Mouse (Mus musculus): ENCODE data around the gene Mymk. TPM values are rescaled to one million over a fixed set of nuclear protein-coding genes. Genes with fewer than 3 reads are reported as not detected.

Mymk gene
- 0.12 and 0.22 TPM in 2 replicates for polyA plus RNA-seq (2015; fragmentation: Nextera tagmentation; extraction: Ambion mirVana)

DNA sequence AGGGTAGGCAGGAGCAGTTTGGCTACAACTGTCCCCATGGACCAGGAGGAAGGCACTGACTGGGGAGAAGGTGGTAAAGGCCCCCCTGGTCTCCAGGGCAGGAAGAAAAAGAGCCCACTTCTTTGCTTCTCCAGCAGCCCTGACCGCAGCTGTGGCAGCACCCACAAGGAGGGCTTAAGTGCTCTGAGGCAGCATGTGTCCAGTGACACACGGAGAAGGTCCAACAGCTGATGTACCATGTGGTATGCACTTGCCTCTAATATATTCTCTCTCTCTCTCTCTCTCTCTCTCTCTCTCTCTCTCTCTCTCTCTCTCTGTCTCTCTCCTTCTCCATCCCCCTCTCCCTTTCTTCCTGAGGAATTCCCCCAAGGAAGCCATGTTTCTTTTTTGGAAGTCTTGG lies at the start of gene Mymk:
TSS of gene Mymk (minus strand) at position 202 of the 400 bp plus-strand sequence.
- Histone ChIP-seq H3K27ac (ENCODE audit: low read length) (no peak within 1 kb of the TSS), H3K9ac (ENCODE audit: low read depth, low read length) (no peak within 1 kb of the TSS), H3K9me3 (ENCODE audit: control insufficient read depth, low read length) (no peaks in the 10 kb centered on the region), H3K4me1 (ENCODE audit: control insufficient read depth, insufficient read depth, low read length) (peaks cover 9% of the 10 kb centered on the region), H3K4me3 (ENCODE audit: low read length) (no peak within 1 kb of the TSS), H3K4me2 (ENCODE audit: low read depth, low read length) (no peak within 1 kb of the TSS), H3K27me3 (replicated peaks; ENCODE audit: control insufficient read depth, insufficient read depth, low read length) (no peaks in the 10 kb centered on the region), H3K36me3 (ENCODE audit: control insufficient read depth, insufficient read depth, low read length) (no peaks in the 10 kb centered on the region)
- WGBS = 76% methylated on average over 2 of the region's 2 CpGs
- ATAC-seq = no peak

DNA sequence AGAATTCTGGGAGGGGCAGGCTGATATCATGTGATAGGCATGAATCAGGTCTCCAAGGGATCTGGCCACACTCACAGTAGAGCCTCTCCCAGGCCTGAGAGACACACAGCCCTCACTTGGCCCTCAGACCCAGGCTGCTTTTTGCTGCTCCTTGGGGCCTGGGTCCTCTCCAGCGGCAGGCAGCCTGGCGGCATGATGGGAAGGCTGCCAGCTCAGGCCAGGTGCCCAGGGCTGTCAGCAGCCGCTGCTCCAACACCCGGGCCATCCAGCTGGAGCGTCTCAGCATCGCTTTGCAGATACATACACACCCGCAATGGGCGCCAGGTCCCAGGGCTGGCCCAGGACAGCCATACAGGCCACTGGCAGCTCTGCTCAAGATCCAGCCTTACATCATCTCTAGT lies 48.3 kb upstream of the Mymk start:
- H3K9ac ChIP-seq (ENCODE audit: low read depth, low read length) = 0 out of 2 replicates have a peak overlapping the region, but pooled peaks have one; percentile 19
- H3K4me2 ChIP-seq (ENCODE audit: low read depth, low read length) = no peak overlapping the region
- H3K36me3 ChIP-seq (ENCODE audit: control insufficient read depth, insufficient read depth, low read length) = no peaks in the 10 kb centered on the region
- H3K27ac ChIP-seq (ENCODE audit: low read length) = no peak overlapping the region
- no peaks in the 10 kb centered on the region for H3K27me3 ChIP-seq (replicated peaks; ENCODE audit: control insufficient read depth, insufficient read depth, low read length)
- H3K4me1 ChIP-seq (ENCODE audit: control insufficient read depth, insufficient read depth, low read length) = peaks cover 10% of the 10 kb centered on the region
- H3K4me3 ChIP-seq (ENCODE audit: low read length) = no peak overlapping the region
- WGBS = 48% methylated on average over 8 of the region's 8 CpGs
- H3K9me3 ChIP-seq (ENCODE audit: control insufficient read depth, low read length) = no peaks in the 10 kb centered on the region
- ATAC-seq = no peak

DNA sequence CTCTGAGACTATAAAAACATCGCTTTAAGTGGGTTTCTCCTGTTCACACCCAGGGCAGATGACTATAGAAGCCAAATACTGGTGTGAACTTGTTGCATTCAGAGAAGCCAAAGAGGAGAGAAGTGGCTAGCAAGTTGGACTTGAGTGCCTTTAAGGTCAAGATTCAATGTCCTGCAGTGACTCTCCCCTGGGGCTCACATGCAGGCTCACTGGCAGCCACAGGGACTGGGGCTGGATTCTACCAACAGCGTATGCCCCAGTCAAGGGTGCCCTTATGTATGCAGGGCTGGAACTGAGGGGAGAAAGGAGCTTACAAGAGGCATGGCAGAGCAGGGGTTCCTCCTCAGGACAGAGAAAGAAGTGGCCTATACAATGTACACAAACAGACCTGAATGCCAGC lies 47.8 kb upstream of the Mymk start:
- no peak overlapping the region for H3K27ac ChIP-seq (ENCODE audit: low read length)
- H3K36me3 ChIP-seq (ENCODE audit: control insufficient read depth, insufficient read depth, low read length) = no peaks in the 10 kb centered on the region
- no peak overlapping the region for H3K4me2 ChIP-seq (ENCODE audit: low read depth, low read length)
- no peak for ATAC-seq
- H3K27me3 ChIP-seq (replicated peaks; ENCODE audit: control insufficient read depth, insufficient read depth, low read length) = no peaks in the 10 kb centered on the region
- no peak overlapping the region for H3K4me3 ChIP-seq (ENCODE audit: low read length)
- H3K4me1 ChIP-seq (ENCODE audit: control insufficient read depth, insufficient read depth, low read length) = peaks cover 10% of the 10 kb centered on the region
- H3K9me3 ChIP-seq (ENCODE audit: control insufficient read depth, low read length) = no peaks in the 10 kb centered on the region
- WGBS = 90% methylated on average over 2 of the region's 2 CpGs
- H3K9ac ChIP-seq (ENCODE audit: low read depth, low read length) = no peak overlapping the region

DNA sequence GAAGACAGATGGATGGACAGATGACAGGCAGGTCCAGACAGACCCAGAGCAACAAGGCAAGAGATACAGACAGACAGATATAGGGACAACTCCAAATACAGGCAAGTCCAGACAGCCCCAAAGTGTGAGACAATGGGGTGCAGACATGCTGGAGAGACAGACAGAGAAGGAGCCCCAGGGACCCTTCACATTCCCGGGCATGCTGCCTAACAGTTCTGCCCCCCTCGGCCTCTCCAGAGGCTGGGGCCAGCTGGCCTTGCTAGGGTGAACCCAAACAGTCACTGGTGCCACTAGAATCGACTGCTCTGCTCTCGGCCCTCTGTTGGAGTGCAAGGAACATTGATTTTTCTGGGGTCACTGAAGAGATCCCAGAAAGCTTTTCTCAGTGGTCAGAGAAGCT lies 46.5 kb upstream of the Mymk start:
- peaks cover 10% of the 10 kb centered on the region for H3K4me1 ChIP-seq (ENCODE audit: control insufficient read depth, insufficient read depth, low read length)
- no peak overlapping the region for H3K27ac ChIP-seq (ENCODE audit: low read length)
- no peak overlapping the region for H3K4me3 ChIP-seq (ENCODE audit: low read length)
- no peak overlapping the region for H3K4me2 ChIP-seq (ENCODE audit: low read depth, low read length)
- no peaks in the 10 kb centered on the region for H3K9me3 ChIP-seq (ENCODE audit: control insufficient read depth, low read length)
- no peaks in the 10 kb centered on the region for H3K36me3 ChIP-seq (ENCODE audit: control insufficient read depth, insufficient read depth, low read length)
- WGBS = 42% methylated on average over 4 of the region's 4 CpGs
- no peaks in the 10 kb centered on the region for H3K27me3 ChIP-seq (replicated peaks; ENCODE audit: control insufficient read depth, insufficient read depth, low read length)
- ATAC-seq = no peak
- no peak overlapping the region for H3K9ac ChIP-seq (ENCODE audit: low read depth, low read length)

DNA sequence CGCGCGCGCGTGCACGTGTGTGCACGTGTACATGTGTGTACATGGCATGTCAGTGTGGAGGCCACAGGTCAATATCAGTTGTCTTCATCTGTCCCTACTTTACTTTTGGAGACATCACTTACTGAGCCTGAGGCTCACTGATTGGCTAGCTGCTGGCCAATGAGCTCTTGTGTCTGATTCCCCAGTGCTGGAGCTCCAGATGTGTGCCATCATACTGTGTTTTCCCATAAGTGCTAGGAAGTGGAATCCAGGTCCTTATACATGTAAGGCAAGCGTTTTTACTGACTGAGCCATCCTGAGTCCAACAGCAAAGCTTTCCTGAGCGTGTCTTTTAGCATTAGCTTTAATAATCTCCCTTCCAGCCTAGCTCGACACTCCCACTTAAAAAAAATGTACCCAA lies 42.2 kb upstream of the Mymk start:
- 83% methylated on average over 10 of the region's 10 CpGs for WGBS
- no peaks in the 10 kb centered on the region for H3K9me3 ChIP-seq (ENCODE audit: control insufficient read depth, low read length)
- no peak for ATAC-seq
- no peaks in the 10 kb centered on the region for H3K27me3 ChIP-seq (replicated peaks; ENCODE audit: control insufficient read depth, insufficient read depth, low read length)
- no peak overlapping the region for H3K4me2 ChIP-seq (ENCODE audit: low read depth, low read length)
- no peaks in the 10 kb centered on the region for H3K36me3 ChIP-seq (ENCODE audit: control insufficient read depth, insufficient read depth, low read length)
- H3K4me3 ChIP-seq (ENCODE audit: low read length) = no peak overlapping the region
- H3K27ac ChIP-seq (ENCODE audit: low read length) = no peak overlapping the region
- no peaks in the 10 kb centered on the region for H3K4me1 ChIP-seq (ENCODE audit: control insufficient read depth, insufficient read depth, low read length)
- no peak overlapping the region for H3K9ac ChIP-seq (ENCODE audit: low read depth, low read length)

DNA sequence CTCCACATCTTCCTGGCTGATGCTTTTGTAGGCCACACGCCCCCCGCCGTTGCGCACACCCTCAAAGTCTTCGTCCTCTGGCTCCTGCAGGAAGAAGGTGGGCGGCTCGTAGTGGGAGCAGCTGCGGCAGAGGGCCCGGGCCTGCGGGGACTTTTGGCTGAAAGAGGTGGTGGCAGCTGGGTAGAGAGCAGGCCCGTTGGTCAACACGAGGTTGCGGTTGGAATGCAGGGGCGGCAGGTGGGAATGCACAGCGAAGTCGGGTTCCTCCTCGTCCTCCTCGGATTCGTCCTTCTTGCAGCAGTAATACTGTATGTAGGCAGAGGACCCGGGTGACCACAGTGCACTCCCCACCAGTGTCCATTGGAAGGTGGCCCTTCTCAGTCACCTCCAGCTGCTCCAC lies 40.6 kb upstream of the Mymk start:
- H3K27me3 ChIP-seq (replicated peaks; ENCODE audit: control insufficient read depth, insufficient read depth, low read length) = no peaks in the 10 kb centered on the region
- ATAC-seq = no peak
- no peak overlapping the region for H3K27ac ChIP-seq (ENCODE audit: low read length)
- H3K9ac ChIP-seq (ENCODE audit: low read depth, low read length) = no peak overlapping the region
- H3K4me3 ChIP-seq (ENCODE audit: low read length) = no peak overlapping the region
- no peaks in the 10 kb centered on the region for H3K9me3 ChIP-seq (ENCODE audit: control insufficient read depth, low read length)
- WGBS = 67% methylated on average over 20 of the region's 20 CpGs
- H3K4me1 ChIP-seq (ENCODE audit: control insufficient read depth, insufficient read depth, low read length) = no peaks in the 10 kb centered on the region
- H3K36me3 ChIP-seq (ENCODE audit: control insufficient read depth, insufficient read depth, low read length) = no peaks in the 10 kb centered on the region
- no peak overlapping the region for H3K4me2 ChIP-seq (ENCODE audit: low read depth, low read length)

DNA sequence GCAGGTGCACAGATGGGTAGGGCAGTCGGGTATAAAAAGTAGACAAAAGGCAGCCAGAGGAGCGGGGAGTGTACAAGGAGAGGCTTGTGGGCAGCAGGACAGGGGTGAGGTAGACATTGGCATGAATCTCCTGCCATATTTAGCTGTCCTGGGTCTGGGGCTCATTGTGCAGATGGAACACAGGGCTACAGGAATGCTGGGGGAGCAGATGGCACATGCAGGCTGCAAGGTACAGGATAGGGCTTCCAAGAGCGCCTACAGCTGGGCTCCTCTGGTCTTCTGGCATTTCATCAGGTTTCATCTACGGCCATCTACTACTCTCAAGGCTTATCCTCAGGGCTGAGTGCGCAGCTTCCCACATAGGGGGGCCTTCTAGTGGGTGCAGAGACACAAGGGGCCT lies 37.1 kb upstream of the Mymk start:
- Histone ChIP-seq H3K27me3 (replicated peaks; ENCODE audit: control insufficient read depth, insufficient read depth, low read length) (no peaks in the 10 kb centered on the region), H3K27ac (ENCODE audit: low read length) (no peak overlapping the region), H3K36me3 (ENCODE audit: control insufficient read depth, insufficient read depth, low read length) (no peaks in the 10 kb centered on the region), H3K9ac (ENCODE audit: low read depth, low read length) (no peak overlapping the region), H3K4me2 (ENCODE audit: low read depth, low read length) (no peak overlapping the region), H3K9me3 (ENCODE audit: control insufficient read depth, low read length) (no peaks in the 10 kb centered on the region), H3K4me3 (ENCODE audit: low read length) (no peak overlapping the region), H3K4me1 (ENCODE audit: control insufficient read depth, insufficient read depth, low read length) (no peaks in the 10 kb centered on the region)
- no peak for ATAC-seq
- 77% methylated on average over 5 of the region's 5 CpGs for WGBS

DNA sequence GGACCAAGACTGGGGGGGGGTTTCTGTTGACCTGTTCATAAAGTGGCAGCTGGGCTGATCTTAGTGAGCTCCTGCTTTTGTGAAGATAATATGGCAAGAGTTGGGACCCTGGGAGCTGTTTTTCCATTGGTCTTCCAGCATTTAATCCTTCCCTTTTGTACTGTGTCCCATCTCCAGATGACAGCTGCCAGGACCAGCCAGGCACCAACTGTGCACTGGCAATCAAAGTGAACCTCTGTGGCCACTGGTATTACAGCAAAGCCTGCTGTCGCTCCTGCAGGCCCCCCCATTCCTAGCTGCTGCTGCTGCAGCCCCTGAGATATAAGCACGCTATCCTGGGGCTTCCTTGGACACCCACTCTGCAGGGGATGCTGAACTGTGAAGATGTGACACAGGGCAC lies 36.2 kb upstream of the Mymk start:
- no peaks in the 10 kb centered on the region for H3K9me3 ChIP-seq (ENCODE audit: control insufficient read depth, low read length)
- no peak for ATAC-seq
- no peak overlapping the region for H3K9ac ChIP-seq (ENCODE audit: low read depth, low read length)
- H3K4me3 ChIP-seq (ENCODE audit: low read length) = no peak overlapping the region
- H3K4me2 ChIP-seq (ENCODE audit: low read depth, low read length) = no peak overlapping the region
- 73% methylated on average over 2 of the region's 2 CpGs for WGBS
- H3K27me3 ChIP-seq (replicated peaks; ENCODE audit: control insufficient read depth, insufficient read depth, low read length) = no peaks in the 10 kb centered on the region
- H3K36me3 ChIP-seq (ENCODE audit: control insufficient read depth, insufficient read depth, low read length) = no peaks in the 10 kb centered on the region
- no peaks in the 10 kb centered on the region for H3K4me1 ChIP-seq (ENCODE audit: control insufficient read depth, insufficient read depth, low read length)
- no peak overlapping the region for H3K27ac ChIP-seq (ENCODE audit: low read length)

DNA sequence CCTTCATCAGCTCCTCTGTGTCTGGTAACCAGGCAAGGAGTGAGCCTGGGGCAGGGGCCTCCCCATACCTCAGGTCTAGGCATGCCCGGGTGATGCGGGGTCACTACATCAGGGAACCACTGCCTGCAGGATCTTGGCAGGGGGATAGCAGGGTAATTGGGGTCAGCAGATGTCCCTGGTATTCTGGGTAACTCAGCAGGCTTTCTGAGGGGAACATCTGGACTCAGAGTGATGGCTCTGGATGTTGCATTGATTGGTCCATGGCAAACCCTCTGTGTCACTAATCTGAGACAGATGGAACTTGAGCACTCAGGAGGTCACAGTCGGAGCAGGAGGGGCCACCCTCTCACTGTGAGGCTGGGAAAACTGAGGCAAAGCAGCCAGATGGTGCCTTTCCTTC lies 34.8 kb upstream of the Mymk start:
- no peak for ATAC-seq
- H3K27me3 ChIP-seq (replicated peaks; ENCODE audit: control insufficient read depth, insufficient read depth, low read length) = no peaks in the 10 kb centered on the region
- H3K4me2 ChIP-seq (ENCODE audit: low read depth, low read length) = no peak overlapping the region
- H3K9ac ChIP-seq (ENCODE audit: low read depth, low read length) = no peak overlapping the region
- H3K9me3 ChIP-seq (ENCODE audit: control insufficient read depth, low read length) = no peaks in the 10 kb centered on the region
- 72% methylated on average over 3 of the region's 3 CpGs for WGBS
- no peaks in the 10 kb centered on the region for H3K36me3 ChIP-seq (ENCODE audit: control insufficient read depth, insufficient read depth, low read length)
- no peaks in the 10 kb centered on the region for H3K4me1 ChIP-seq (ENCODE audit: control insufficient read depth, insufficient read depth, low read length)
- H3K27ac ChIP-seq (ENCODE audit: low read length) = no peak overlapping the region
- no peak overlapping the region for H3K4me3 ChIP-seq (ENCODE audit: low read length)

DNA sequence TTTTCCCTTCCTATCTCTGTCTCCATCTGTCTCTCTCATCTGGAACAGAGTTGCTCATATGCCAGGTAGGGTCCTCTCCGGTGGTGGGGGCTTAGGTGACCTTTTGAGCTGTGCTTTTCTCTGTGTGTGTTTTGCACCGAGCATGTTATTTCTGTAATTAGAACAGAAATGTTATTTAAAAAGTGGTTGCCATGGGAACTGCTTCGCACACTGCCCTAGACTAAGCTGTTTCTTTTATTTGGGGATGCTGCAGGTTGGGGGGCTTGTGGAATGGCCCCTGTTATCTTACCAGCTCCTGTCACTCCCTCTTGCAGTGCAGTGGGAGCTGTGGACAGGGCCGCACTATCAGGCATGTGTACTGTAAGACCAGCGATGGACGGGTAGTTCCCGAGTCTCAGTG lies 31.6 kb upstream of the Mymk start:
- 77% methylated on average over 7 of the region's 7 CpGs for WGBS
- Histone ChIP-seq H3K36me3 (ENCODE audit: control insufficient read depth, insufficient read depth, low read length) (no peaks in the 10 kb centered on the region), H3K4me1 (ENCODE audit: control insufficient read depth, insufficient read depth, low read length) (peaks cover under 1% of the 10 kb centered on the region), H3K9me3 (ENCODE audit: control insufficient read depth, low read length) (no peaks in the 10 kb centered on the region), H3K4me3 (ENCODE audit: low read length) (no peak overlapping the region), H3K4me2 (ENCODE audit: low read depth, low read length) (no peak overlapping the region), H3K27me3 (replicated peaks; ENCODE audit: control insufficient read depth, insufficient read depth, low read length) (no peaks in the 10 kb centered on the region), H3K9ac (ENCODE audit: low read depth, low read length) (no peak overlapping the region), H3K27ac (ENCODE audit: low read length) (no peak overlapping the region)
- ATAC-seq = no peak

All from intestine, embryonic 16.5 days (tissue).